Mouse (Mus musculus): ENCODE data around the gene Vmn1r49. TPM values are rescaled to one million over a fixed set of nuclear protein-coding genes. Genes with fewer than 3 reads are reported as not detected.
"Not testable (repeated sequence)": the region's sequence is repeated elsewhere in the genome, so short reads cannot be mapped to it uniquely, and the experiment has no call there.

Gene Vmn1r49
- total RNA-seq (2017), result not detected in 2 replicates

DNA sequence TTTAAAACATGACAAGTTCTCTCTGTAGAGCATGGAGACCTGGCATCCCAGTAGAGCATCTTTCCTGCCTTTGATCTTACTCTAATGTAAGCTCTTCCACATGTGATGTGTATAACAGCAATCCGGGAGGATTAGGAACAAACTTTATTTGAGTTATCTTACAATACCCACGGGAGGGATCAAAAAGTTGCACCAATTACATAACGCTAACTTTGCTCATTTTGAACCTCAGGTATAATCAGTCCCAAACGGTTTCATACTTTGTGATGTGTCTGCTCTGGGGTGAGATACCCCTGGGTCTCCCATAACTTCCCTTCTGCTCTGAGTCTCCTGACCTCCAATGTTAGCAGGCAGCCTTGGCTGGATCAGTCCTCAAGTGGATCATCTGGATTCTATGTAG is at the start of gene Vmn1r49:
Vmn1r49 (minus strand) TSS at position 101 of the 400 bp plus-strand sequence.
- no peak for ATAC-seq (ENCODE audit: extremely low read depth, insufficient number of reproducible peaks, low FRiP score, poor library complexity, severe bottlenecking)

DNA sequence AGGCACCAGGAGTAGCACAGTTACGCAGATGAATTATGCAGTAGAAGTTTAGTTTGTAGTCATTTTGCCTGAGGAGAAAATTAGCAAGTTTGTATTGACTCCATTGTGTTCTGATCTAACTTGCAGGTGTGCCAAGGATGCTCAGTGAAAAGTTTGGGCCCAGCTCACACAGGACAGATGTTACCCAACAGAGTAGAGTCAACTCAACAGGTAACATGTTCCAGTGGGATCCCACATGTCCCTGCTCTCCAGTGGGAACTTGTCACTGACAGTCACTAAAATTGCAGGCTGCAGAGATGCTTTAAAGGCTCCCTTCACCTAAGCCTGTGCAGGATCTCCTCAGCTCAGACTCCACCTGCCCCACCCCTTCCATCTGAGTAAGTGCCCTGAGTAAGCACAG is 44.0 kb upstream of the Vmn1r49 start, which contains the start of gene Vmn1r51:
Vmn1r51 (plus strand) TSS at position 301 of the 400 bp plus-strand sequence.
- ATAC-seq (ENCODE audit: extremely low read depth, insufficient number of reproducible peaks, low FRiP score, poor library complexity, severe bottlenecking), result not testable (repeated sequence)

DNA sequence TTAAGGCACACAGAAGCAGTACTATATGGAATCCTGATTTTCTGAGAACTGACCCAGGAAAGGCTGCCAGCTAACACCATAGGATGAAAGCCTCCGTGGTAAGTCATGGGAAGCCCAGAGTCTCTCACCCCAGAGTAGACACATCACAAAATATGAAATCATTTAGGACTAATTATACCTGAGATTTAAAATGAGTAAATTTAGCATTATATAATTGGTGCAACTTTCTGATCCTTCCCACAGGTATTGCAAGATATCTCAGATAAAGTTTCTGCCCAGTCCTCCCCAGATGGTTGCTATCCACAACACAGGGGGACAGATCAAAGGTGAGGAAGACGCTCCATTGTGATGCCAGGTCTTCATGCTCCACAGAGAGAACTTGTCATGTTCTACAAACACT is 22.8 kb upstream of the Vmn1r49 start, which contains the start of gene Vmn1r50:
Vmn1r50 (plus strand) TSS at position 301 of the 400 bp plus-strand sequence.
- no peak for ATAC-seq (ENCODE audit: extremely low read depth, insufficient number of reproducible peaks, low FRiP score, poor library complexity, severe bottlenecking)

DNA sequence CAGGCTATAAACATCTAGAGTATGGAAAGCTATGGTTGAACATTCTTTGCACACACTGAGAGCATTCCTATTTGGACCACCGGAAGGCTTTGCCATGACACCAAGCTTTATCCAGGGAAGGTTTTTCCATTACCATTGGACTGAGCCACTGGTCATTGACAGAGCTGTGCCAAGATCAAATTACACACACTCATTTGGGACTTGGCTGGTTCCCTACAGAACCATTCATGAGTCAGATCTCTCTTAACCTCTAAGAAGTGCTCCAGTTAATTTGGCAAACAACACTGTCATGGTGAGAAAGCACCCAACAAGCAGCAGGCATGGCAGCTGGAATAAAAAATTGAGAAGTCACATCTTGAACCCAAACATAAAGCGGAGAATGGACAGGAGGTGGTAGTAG is 22.3 kb upstream of the Vmn1r49 start:
- ATAC-seq (ENCODE audit: extremely low read depth, insufficient number of reproducible peaks, low FRiP score, poor library complexity, severe bottlenecking), result no peak

DNA sequence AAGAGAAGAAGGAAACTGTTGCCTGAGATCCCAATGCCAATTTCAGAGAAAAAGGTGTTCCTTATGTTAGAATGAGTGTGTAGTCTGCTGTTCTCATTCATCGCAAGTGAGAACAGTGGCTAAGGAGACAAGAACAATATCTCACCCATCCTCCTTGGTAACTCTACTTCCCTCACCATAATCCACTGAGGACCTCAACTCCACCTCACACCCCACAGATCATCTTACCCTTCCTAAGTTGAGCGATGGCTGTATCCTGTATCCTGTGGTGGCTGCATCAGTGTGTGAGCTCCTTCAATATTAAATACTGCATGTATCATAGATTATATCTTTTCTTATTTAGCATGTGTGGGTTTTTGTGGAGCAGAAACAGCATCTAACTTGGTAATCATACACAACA is 41.6 kb downstream of the Vmn1r49 start, which contains the start of gene Vmn1r48:
Vmn1r48 (minus strand) TSS at position 101 of the 400 bp plus-strand sequence.
- not testable (repeated sequence) for ATAC-seq (ENCODE audit: extremely low read depth, insufficient number of reproducible peaks, low FRiP score, poor library complexity, severe bottlenecking)

Other genes with a start within 250 kb of the Vmn1r49 start
- not detected in 2 replicates for gene Vmn1r42, start 202.1 kb downstream of the Vmn1r49 start, total RNA-seq (2017)
- 0.12 TPM in 1 of 2 replicates, not detected in the other for gene Vmn1r43, start 202.1 kb downstream of the Vmn1r49 start, total RNA-seq (2017)
- not detected in 2 replicates for gene Vmn1r44, start 194.8 kb downstream of the Vmn1r49 start, total RNA-seq (2017)
- not detected in 2 replicates for gene Vmn1r45, start 137.9 kb downstream of the Vmn1r49 start, total RNA-seq (2017)
- 0.12 TPM in 1 of 2 replicates, not detected in the other for gene Vmn1r46, start 109.2 kb downstream of the Vmn1r49 start, total RNA-seq (2017)
- gene Vmn1r47, start 62.4 kb downstream of the Vmn1r49 start, total RNA-seq (2017), result not detected in 2 replicates
- gene Vmn1r48, start 41.7 kb downstream of the Vmn1r49 start, total RNA-seq (2017), result not detected in 2 replicates
- not detected in 2 replicates for gene Vmn1r50, start 22.9 kb upstream of the Vmn1r49 start, total RNA-seq (2017)
- gene Vmn1r51, start 44.1 kb upstream of the Vmn1r49 start, total RNA-seq (2017), result not detected in 2 replicates
- gene Vmn1r52, start 96.3 kb upstream of the Vmn1r49 start, total RNA-seq (2017), result not detected in 2 replicates
- not detected in 2 replicates for gene V1ra8, start 124.3 kb upstream of the Vmn1r49 start, total RNA-seq (2017)
- not detected in 2 replicates for gene Vmn1r53, start 145.9 kb upstream of the Vmn1r49 start, total RNA-seq (2017)
- gene Vmn1r54, start 167.8 kb upstream of the Vmn1r49 start, total RNA-seq (2017), result not detected in 2 replicates
- not detected in 2 replicates for gene BC048671, start 222.7 kb upstream of the Vmn1r49 start, total RNA-seq (2017)
- 0.86 and 2.4 TPM in 2 replicates for gene Chst13, start 246.7 kb upstream of the Vmn1r49 start, total RNA-seq (2017)